Mouse (Mus musculus): ENCODE data around the gene Gsk3b.

GRCm38 (mm10) chr16:38110001-38110400, 21.2 kb downstream of the Gsk3b start:
- TF ChIP-seq CTCF (IDR thresholded peaks at IDR 0.05; ENCODE audit: low read depth), result no peak
- no peak for TF ChIP-seq EP300 (IDR thresholded peaks at IDR 0.05; ENCODE audit: low read depth)

Measured in heart, postnatal 0 days (tissue).